Mouse (Mus musculus) gastrocnemius, postnatal 14 days (tissue): ENCODE measurements around the gene Rnf130. TPM values are rescaled to one million over a fixed set of nuclear protein-coding genes. Genes with fewer than 3 reads are reported as not detected.

Source experiments
- DNase-seq: peaks from one replicate; pipeline ENCODE4 v3.0.0; 2021; ENCODE audit warnings: mixed read lengths
- intact Hi-C: fragments of 180-260 bp; cut with DNase I; formaldehyde crosslinking; loops from one replicate; pipeline ENCODE4 v1.15.1; 2025; ENCODE audit warnings: low total_unique reads
- total RNA-seq, 2 experiments: library from RNA; stranded (reverse); gene quantifications; 2 replicates each; pipeline ENCODE4 v1.2.3; 2021

Gene Rnf130
- total RNA-seq, 2 experiments from 2014 or later, result 31.2 to 33.2 TPM

DNA sequence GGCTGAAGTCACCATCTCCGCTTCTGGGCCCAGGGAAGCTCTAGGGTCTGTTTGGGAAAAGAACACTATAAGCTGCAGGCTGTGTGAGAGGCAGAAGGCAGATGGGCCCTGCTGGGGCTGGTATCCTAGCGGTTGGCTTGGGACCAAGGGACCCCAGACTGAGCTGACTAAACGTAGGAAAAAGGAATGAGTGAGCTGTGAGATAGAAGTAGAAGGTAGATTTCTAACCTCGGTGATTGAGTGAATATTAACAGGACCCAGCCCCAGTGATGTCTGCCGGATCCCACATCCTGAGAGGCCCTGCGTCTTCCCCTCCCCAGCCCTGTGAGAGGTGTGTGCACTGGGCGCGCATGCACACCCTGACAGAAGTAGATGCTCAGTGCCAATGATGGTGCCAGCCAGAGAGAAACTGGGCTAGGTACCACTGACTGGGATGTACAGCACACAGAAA, 97.5 kb downstream of the Rnf130 start:
- intact Hi-C loops, result no loop called here
- no peak for DNase-seq

DNA sequence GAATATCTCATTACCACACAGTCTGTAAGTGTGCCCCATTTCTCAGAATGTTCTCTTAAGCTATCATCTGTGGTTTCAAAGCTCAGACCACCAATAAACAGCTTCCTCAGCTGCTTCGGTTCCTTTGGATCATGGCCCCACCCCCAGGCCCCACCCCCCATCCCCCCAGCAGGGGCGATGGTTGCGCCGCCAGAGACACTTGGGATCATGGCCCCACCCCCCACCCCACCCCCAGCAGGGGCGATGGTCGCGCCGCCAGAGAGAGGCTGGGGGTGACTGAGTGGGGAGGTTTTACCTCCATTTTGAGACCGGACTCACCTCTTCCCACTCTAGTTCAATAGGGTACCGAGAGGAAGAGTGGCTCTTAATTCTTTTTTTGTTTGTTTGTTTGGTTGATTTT, 102.6 kb downstream of the Rnf130 start:
- DNase-seq, result no peak
- intact Hi-C loops, result loop anchor here (5.0 kb wide), 1 partner anchor 140 kb away; no protein-coding TSS in a partner anchor

DNA sequence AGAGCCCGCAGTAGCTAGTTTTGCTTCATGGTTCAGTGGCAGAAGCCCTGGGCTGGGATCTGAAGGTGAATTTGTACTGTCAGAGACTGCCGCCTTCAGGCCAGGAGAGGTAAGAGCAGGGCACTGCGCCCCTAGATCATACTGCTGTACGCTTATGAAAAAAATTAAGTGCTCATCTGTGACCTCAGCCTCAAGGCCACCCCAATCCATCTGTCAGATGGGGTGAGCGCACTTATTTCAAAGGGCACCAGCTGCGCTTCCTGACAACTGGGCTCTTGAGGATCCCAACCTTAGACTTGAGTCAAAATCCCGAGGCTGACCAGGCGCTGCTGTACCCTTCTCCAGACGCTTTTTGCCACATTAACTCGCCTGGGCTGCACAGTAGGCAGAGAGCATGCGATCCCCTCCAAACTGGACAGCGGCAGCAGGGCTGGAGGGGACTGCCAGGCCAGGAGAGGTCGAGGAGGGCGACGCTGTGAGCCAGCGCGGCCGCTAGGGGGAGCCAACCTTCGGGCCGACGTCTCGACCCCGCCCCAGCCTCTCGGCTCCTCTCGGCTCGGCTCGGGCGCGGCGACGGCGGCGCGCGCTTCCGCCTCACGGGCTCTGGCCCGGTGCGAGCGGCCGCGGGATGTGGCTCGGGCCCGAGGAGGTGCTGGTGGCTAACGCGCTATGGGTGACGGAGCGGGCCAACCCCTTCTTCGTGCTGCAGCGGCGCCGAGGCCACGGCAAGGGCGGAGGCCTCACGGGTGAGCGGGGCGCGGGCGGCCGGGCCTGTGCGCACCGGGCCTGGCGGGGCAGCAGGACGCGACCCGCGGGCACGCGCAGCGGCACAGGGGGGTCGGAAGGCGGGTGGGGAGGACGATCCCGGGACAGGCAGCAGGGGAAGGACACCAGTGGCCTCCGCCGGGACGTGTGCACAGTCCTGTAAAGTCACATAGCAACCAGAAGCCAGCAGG, 105.9 kb downstream of the Rnf130 start, which contains the start of gene Tbc1d9b:
TSS of gene Tbc1d9b (plus strand) at position 586 of the 956 bp plus-strand sequence.
- intact Hi-C loops, result no loop called here
- peak; percentile 93 for DNase-seq

DNA sequence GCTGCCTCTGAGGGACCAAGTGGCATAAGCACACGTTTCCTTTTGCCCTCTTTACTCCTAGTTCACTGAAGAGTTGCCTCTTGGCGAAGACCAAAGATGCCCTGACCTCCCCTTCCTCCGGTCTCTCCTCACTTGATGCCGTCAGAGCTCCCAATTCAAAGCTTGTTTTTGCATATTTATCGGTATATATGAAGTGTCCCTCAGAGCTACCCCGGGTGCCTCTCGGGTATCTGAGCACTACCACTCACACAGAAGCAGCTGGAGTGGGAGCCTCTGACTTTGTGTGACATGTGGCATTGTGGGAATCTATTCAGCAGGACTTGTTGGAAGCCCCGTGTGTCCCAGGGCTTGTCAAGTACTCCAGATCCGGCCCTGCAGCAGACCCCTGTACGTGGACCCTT, 106.7 kb downstream of the Rnf130 start:
- DNase-seq, result no peak
- intact Hi-C loops, result no loop called here

DNA sequence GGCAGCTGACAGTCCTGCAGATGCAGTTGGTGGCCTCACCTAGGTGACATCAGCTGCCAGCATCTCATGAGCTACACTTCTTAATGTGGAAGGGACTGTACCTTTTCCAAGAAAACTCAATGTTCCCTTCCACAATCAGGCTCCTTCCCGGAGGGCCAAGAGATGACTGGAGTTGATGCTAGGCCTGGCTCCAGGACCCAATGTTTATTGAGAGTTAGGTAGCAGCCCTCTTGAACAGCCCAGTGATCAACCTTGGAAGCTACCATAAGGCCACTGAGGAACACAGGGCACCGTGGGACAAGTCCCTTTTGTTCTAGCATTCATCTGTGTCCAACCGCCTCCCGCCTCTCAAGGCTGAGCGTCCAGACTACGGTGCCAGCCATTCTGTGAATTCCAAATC, 107.1 kb downstream of the Rnf130 start:
- DNase-seq, result no peak
- intact Hi-C loops, result no loop called here

DNA sequence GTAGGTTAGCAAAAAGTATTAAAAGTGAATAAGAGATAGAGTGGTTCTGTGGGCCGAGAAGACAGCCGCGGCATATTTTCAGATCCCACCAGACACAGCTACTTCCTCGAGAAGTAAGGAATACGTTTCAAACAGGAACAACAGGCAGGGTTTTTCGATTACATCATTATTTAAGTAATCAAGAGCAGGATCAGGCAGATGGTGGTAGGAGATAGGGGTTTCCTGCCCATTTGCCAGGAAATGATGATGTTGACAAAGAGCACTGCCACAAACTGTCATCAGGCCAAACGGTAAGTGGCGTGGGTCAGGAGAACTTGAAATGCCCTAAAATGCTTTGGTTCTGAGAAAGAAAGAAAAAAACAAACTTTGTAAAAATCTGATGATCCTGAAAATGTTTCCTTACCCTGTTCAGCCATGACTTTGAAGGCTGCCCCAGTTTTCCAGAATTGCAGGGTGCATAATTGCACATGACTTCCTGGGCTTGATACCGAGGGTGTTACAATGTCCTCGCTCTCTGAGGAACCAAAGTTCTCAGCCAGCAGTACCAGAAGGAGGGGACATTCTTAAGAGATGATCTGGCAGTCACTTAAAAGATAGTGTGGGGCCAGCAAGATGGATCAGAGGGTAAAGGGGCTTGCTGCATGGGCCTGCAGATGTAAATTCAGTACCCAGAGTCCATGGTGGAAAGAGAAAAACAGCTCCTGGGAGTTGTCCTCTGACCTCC, 109.2 kb downstream of the Rnf130 start:
- intact Hi-C loops, result no loop called here
- DNase-seq, result no peak

DNA sequence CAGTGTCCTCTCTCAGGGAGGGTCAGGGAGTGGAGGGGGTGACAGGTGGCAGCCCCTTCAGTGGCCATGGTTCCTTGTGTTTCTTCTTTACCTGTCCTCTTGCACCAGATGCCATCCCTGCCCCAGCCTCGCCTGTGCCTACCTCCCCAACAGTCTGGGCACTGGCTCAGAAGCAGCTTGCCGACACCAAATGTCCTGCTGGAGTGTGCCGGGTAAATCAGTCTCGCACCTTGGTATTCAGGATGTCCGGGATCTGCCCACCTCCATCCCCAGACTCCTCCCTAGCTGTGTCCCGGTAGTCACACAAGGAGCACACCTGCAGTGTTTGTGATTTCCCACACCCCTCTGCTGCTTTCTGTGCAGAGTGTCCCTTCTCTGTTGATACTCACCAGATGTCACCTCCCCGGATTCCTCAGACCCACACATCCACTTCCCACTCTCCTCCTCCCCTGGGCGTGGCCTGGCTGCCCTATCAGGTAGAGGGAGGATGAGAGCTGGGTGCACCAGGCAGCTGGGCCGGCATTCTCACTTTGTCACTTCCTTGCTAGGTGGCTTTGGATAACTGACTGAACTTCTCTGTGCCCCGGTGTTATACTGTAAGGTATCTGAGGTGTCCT, 113.2 kb downstream of the Rnf130 start:
- intact Hi-C loops, result no loop called here
- DNase-seq, result no peak

DNA sequence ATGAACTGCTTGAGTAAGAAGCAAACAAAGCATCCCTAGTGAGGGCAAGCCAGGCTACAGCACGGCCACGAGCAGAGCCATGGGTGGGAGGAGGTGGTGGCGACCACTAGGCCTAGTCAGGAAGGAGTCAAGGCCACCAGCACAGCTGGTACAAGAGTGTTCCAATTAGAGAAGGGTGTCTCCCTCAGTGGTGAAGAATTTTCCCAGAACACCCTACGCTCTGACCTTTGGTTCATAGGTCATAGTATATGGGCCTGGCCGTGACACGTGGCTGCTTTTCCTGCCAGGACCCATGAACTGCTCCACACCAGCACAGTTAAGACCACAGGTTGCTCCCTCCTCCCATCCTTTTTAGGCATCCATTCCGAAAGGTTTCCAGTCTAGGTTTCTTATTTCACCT, 114.4 kb downstream of the Rnf130 start:
- intact Hi-C loops, result no loop called here
- no peak for DNase-seq

DNA sequence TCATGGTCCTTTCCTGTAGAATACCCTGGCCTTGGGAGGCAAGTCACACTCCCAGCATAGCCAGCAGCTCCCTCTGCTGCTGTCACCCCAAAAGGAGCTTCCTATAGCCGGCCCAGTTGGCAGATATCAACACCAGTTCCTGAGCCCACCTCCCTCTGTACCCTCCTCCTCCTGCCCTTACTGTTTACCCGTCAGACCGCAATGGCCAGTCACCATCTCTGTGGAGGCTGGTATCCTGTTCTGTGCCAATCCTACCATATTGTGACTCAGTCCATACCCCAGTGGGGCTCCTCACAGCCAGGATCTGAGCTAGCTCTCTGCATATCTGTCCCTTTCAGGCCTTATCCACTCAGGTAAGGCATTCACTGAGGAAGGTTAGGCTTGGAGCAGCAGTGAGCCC, 120.4 kb downstream of the Rnf130 start:
- intact Hi-C loops, result no loop called here
- DNase-seq, result no peak

DNA sequence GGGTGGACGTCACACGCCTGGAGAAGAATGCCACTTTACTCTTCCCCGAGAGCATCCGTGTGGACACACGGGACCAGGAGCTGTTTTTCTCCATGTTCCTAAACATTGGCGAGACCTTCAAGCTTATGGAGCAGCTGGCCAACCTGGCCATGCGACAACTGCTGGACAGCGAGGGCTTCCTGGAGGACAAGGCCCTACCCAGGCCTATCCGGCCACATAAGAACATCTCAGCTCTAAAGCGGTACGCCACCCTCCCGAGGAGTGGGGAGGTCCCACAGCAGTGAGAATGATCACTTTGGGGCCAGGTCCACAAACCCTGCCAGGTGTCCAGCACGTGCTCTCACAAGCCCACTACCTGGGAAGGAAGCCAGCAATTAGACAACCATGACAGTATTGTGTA, 121.0 kb downstream of the Rnf130 start:
- no peak for DNase-seq
- intact Hi-C loops, result no loop called here

DNA sequence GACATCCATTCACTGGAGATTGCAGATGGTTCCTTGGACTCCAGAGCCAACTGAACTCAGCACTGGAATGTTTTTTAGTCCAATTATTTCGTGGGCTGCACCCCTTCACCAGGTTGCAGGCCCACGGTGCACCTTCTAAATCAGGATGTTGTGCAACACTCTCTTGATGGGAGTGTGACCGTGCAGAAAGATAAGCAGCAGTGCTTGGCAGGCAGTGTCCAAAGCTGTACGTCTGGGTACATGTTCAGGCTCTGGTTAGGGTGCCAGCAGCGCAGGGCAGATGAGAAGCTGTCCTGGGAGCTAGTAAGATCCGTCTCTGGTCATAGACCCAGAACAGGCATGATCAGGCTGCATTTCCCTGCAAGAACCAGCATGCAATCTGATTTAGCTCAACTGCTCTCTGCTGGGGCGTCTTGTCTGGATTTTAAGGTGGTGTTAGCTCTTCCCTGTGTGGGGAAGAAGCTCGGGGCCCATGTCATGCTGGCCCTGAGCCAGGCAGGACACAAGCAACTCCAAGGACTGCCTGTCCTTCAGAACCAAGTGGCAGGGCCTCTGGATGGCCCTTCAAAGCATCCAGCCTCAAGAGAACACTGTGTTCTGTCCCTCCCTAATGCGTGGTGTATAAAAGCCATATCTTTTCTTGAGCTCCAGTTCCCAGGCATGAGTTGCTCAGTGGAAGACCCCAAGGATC, 122.3 kb downstream of the Rnf130 start:
- DNase-seq, result no peak
- intact Hi-C loops, result no loop called here

DNA sequence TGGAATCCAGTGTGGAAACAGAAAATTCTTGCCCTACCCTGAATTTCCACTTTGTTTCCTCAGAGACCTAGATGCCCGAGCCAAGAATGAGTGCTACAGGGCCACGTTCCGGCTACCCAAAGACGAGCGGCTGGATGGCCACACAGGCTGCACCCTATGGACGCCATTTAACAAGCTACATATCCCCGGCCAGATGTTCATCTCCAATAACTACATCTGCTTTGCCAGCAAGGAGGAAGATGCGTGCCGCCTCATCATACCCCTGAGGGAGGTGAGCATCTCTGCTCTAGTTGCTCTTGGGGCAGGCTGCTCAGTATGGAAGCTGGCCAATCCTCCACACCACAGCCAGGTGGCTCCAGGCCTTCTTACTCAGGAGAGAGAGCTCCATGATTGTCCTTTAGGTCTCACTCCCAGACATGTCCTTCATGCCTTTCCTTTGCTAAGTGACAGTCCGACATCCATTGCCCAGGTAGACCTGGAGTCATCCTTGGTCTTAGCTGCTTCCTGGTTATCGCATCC, 122.9 kb downstream of the Rnf130 start:
- intact Hi-C loops, result no loop called here
- DNase-seq, result no peak

DNA sequence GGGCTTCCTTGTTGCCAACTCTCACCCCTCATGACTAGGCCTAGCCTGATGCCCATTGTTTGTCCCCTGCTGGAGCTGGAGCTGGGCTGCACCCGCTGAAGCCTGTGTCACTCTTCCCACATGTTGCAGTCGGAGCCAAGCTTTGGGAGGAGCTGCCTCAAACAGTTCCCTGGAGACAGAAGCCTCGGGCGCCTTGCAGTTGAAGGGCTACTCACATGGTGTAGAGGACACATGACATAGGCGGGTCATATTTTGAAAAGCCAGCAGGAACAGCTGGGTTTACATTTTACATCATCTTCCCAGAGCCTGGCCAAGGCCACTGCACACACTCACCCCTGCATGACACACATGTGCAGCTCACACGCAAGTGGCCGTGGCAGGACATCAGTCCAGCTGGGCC, 124.1 kb downstream of the Rnf130 start:
- DNase-seq, result peak; percentile 52
- intact Hi-C loops, result no loop called here

DNA sequence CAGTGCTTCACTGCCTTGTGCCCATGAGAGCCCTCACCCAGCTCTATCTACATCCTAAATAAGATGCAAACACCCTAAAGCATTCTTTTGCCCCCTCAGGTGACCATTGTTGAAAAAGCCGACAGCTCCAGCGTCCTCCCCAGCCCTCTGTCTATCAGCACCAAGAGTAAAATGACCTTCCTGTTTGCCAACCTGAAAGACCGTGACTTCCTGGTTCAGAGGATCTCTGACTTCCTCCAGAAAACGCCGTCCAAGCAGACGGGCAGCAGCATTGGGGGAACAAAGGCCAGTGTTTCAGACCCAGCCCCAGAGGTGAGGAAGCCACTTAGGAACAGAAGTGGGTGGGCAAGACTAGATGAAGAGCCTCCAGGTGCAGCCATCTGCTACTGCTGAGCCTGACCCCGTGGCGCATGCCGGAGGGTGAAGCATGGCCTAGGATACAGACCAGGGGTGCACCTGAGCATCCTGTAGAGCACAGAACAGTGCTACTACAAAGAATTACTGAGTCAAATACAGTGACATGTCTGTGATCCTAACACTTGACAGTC, 124.5 kb downstream of the Rnf130 start:
- no peak for DNase-seq
- intact Hi-C loops, result no loop called here

DNA sequence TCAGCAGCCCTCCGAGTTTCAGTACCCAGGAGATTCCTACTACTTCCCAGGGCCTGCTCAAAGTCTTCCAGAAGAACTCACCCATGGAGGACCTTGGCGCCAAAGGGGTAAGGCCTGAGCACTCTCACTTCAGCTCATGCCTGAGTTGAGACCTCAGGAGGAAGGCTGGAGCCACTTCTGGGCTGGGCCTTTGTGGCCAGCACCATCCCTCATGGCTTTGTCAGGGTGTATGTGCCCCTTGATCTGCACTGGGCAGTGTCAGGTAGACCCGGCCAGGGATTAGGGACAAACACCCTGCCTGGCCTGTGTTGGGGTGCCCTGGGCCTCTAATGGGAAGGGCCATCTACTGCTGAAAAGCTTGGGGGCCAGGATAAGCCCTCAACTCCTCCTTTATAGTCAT, 126.2 kb downstream of the Rnf130 start:
- DNase-seq, result no peak
- intact Hi-C loops, result no loop called here

DNA sequence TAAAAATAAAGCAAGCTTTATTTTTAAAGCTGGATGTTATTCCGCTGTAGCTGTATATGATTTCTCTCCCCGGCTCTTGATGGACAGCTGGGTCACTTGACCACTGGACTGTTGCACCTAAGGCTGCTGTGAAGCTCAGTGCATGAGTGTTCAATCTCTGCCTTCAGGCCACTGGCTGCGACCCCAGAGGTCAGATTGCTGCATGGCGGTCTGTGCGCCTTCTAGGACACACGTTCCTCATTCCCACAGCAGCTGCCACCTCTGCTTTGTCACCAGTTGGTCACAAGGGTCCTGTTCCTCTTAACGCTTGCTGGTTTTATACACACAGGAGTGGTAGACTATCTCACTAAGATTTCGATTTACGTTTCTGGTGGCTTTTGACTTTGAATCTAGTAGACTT, 129.0 kb downstream of the Rnf130 start:
- intact Hi-C loops, result no loop called here
- no peak for DNase-seq
